ENCODE assay signal across 8 mouse cellular contexts in the genomic region with DNA sequence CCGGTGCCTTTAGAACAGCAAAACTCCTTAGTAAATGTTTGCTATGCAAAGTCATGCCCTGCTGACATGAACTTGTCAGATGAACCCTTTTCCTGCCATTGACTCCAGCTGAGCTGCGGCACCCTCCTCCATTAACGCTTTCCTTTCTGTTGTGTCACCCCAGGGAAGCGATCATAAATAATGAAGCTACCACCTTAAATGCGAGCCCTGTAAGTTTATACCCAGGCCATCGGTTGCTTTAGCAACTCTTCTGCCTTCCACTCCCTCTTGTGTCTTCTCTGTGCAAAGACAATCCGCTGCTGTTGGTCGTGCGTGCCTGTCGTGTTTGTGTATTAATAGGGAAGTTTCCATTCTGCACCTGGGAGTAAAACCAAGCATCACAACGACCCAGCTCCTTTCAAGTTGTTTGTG. TPM values are rescaled to one million over a fixed set of nuclear protein-coding genes. Genes with fewer than 3 reads are reported as not detected.
DNase-seq lines count a peak whose midpoint lies in the region; ATAC-seq and TF ChIP-seq lines count a peak whose summit lies in the region.

No protein-coding gene starts in this region.

- no peaks in the 10 kb centered on the region for H3K36me3 ChIP-seq in hindbrain, embryonic 16.5 days (ENCODE audit: control insufficient read depth, insufficient read depth, low read length)
- no peaks in the 10 kb centered on the region for H3K36me3 ChIP-seq in liver, postnatal 0 days (replicated peaks; ENCODE audit: insufficient read depth, low read length)

- peak overlapping the region; percentile 71 for H3K4me3 ChIP-seq in cortical plate, adult 2 months (ENCODE audit: insufficient read depth, low read length)
- no peak overlapping the region for H3K4me3 ChIP-seq in hindbrain, embryonic 16.5 days (ENCODE audit: low read length)
- no peak overlapping the region for H3K4me3 ChIP-seq in liver, postnatal 0 days (ENCODE audit: low read depth, low read length)

- no peak for ATAC-seq in hindbrain, embryonic 16.5 days
- peak; percentile 28 for ATAC-seq in liver, postnatal 0 days

- H3K27ac ChIP-seq in cortical plate, adult 2 months (ENCODE audit: insufficient read depth, low read length): no peak overlapping the region
- no peak overlapping the region for H3K27ac ChIP-seq in hindbrain, embryonic 16.5 days (ENCODE audit: low read depth, low read length)
- H3K27ac ChIP-seq in liver, postnatal 0 days (ENCODE audit: low read depth): no peak overlapping the region

- TF ChIP-seq POLR2A in cortical plate, adult 2 months (IDR thresholded peaks at IDR 0.05; ENCODE audit: extremely low read depth, insufficient read depth, low read length): 0 out of 2 replicates have a peak, but pooled peaks have one; percentile 21

- peaks cover 5% of the 10 kb centered on the region; the same call in 1 of the 2 replicates for H3K4me1 ChIP-seq in cortical plate, adult 2 months (ENCODE audit: control insufficient read depth, insufficient read depth, low read length)
- H3K4me1 ChIP-seq in hindbrain, embryonic 16.5 days (ENCODE audit: control insufficient read depth, insufficient read depth, low read depth, low read length): peaks cover 14% of the 10 kb centered on the region
- peaks cover 20% of the 10 kb centered on the region for H3K4me1 ChIP-seq in liver, postnatal 0 days (ENCODE audit: insufficient read depth)

- WGBS in hindbrain, embryonic 16.5 days: 1% methylated on average over 11 of the region's 11 CpGs
- WGBS in liver, postnatal 0 days (ENCODE audit: insufficient replicate concordance): 4% methylated on average over 11 of the region's 11 CpGs

- DNase-seq in adrenal gland, postnatal 36 days: peak; percentile 17 to 49
- DNase-seq in adrenal gland, postnatal 10 days: no peak
- peak; percentile 87 for DNase-seq in A20 (ENCODE audit: low read depth, low spot score)
- no peak for DNase-seq in liver, postnatal 0 days
- no peak for DNase-seq in urinary bladder, postnatal 36 days (ENCODE audit: low spot score in 2 of 2)
- no peak for DNase-seq in thymus, postnatal 25 days

- H3K9ac ChIP-seq in hindbrain, embryonic 16.5 days (ENCODE audit: low read depth, low read length): no peak overlapping the region
- no peak overlapping the region for H3K9ac ChIP-seq in liver, postnatal 0 days (replicated peaks)

- peak overlapping the region; percentile 8; the same call in 1 of the 2 replicates for H3K4me2 ChIP-seq in hindbrain, embryonic 16.5 days (ENCODE audit: low read length)
- H3K4me2 ChIP-seq in liver, postnatal 0 days (ENCODE audit: low read depth, low read length): peak overlapping the region; percentile 10; the same call in 1 of the 2 replicates

- TF ChIP-seq EP300 in liver, postnatal 0 days (IDR thresholded peaks at IDR 0.05; ENCODE audit: low read depth): no peak

- H3K27me3 ChIP-seq in hindbrain, embryonic 16.5 days (replicated peaks; ENCODE audit: control insufficient read depth, insufficient read depth, low read length): peaks cover 8% of the 10 kb centered on the region
- H3K27me3 ChIP-seq in liver, postnatal 0 days (ENCODE audit: insufficient read depth, low read length): peaks cover 34% of the 10 kb centered on the region

- no peaks in the 10 kb centered on the region for H3K9me3 ChIP-seq in hindbrain, embryonic 16.5 days (ENCODE audit: control insufficient read depth, low read length)
- H3K9me3 ChIP-seq in liver, postnatal 0 days (ENCODE audit: low read length): no peaks in the 10 kb centered on the region

- TF ChIP-seq CTCF in cortical plate, adult 2 months (IDR thresholded peaks at IDR 0.05; ENCODE audit: extremely low read depth, insufficient read depth, low read length): peak; percentile 41; the same call in 1 of the 2 replicates
- TF ChIP-seq CTCF in liver, postnatal 0 days (IDR thresholded peaks at IDR 0.05; ENCODE audit: low read depth): peak; percentile 46

RNA-seq across cellular contexts. Expression of a gene that starts 3.0 kb away (rescaled TPM):
- total RNA-seq in adrenal gland, postnatal 36 days (2021): 10 to 100 TPM in 1 of 2 experiments, 1 to 10 TPM in 1; 6.0 to 14.0 TPM
- 1 to 10 TPM; 3.0 to 4.0 TPM for total RNA-seq in adrenal gland, postnatal 10 days (2021)
- polyA plus RNA-seq in cortical plate, adult 2 months (2012; rRNA removed): 112 and 119 TPM in 2 replicates
- polyA plus RNA-seq in hindbrain, embryonic 16.5 days (2015; fragmentation: Nextera tagmentation; extraction: Ambion mirVana): 13.0 and 13.1 TPM in 2 replicates
- 1.7 and 1.8 TPM in 2 replicates for polyA plus RNA-seq in liver, postnatal 0 days (2015; fragmentation: Nextera tagmentation; extraction: Ambion mirVana)

Comparison
In these comparisons a context has a peak if more than half of its experiments do, and no peak if none do; other contexts are left out.
1. DNase-seq: peak in adrenal gland, postnatal 36 days (2 of 2) and A20 (single experiment); none in adrenal gland, postnatal 10 days (single experiment), liver, postnatal 0 days (single experiment), urinary bladder, postnatal 36 days (0 of 2) and thymus, postnatal 25 days (single experiment).